Mouse (Mus musculus) liver, postnatal 0 days (tissue): Measurements from ENCODE around the gene Miga1.

Source experiments
- CTCF ChIP-seq: sonication (generic); IDR thresholded peaks from 2 replicates; pipeline ENCODE4 v1.5.1; 2016; ENCODE audit warnings: antibody characterized with exemption, low read depth
- EP300 ChIP-seq: IDR thresholded peaks from 2 replicates; pipeline ENCODE4 v1.6.1; 2016; ENCODE audit warnings: antibody characterized with exemption, low read depth, mild to moderate bottlenecking

DNA sequence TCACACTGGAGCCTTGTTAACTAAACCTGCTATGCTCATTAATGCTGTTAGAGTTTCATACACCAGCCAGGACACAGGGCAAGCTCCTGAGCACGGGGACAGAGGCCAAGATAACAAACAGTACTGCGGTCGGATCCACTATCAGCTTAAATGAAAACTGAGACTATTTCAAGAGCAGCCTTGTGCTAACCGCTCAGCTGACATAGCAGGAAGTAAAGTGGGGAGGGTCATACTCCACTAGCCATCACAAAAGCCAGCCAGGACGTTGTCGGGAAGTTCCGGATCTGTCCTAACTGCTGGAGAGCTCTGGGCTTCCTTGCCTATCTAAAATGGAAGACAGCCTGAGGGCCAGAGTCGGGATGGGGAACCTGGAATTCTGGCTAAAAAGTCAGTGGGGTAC is 78.3 kb downstream of the Miga1 start:
- TF ChIP-seq CTCF = no peak
- no peak for TF ChIP-seq EP300
